Mouse (Mus musculus) ES-E14 (cell line): ENCODE data around the gene Rragd.

Source experiments
- CHD2 ChIP-seq: IDR thresholded peaks from 2 replicates; pipeline ENCODE4 v1.6.1; 2014; ENCODE audit warnings: mild to moderate bottlenecking, low read depth, low read length, inconsistent platforms
- HCFC1 ChIP-seq: IDR thresholded peaks from 2 replicates; pipeline ENCODE4 v1.6.1; 2012; ENCODE audit warnings: low read length, inconsistent platforms, borderline replicate concordance; ENCODE audit not compliant: insufficient read depth
- MAFK ChIP-seq: IDR thresholded peaks from 2 replicates; pipeline ENCODE4 v1.6.1; 2014; ENCODE audit warnings: mild to moderate bottlenecking, low read depth, low read length, inconsistent platforms; ENCODE audit not compliant: insufficient read depth
- ZC3H11A ChIP-seq: IDR thresholded peaks from 2 replicates; pipeline ENCODE4 v1.6.1; 2012; ENCODE audit warnings: low read depth, mild to moderate bottlenecking, inconsistent platforms, low read length, borderline replicate concordance
- ZNF384 ChIP-seq: IDR thresholded peaks from 2 replicates; pipeline ENCODE4 v1.6.1; 2012; ENCODE audit warnings: low read depth, low read length, inconsistent platforms

DNA sequence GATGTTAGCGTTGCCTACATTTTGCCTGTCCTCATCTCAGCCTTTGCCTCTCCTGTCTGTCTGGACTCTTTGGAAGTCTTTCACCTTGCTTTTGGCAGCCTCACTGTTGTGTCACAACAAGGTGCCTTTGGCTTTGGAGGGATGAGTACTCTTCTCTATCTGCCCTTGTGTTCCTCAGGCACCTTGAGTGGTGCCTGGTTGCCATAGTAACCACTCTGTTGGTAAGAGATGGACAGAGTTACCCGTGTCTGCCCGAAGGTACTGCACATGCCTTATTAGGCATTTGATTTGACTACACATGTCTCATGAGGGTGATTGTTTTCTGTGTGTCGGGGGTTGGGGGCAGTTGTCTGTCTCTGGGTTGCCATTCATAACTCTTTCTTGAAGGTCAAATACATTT is 29.6 kb downstream of the Rragd start:
- TF ChIP-seq CHD2 (no peak), ZNF384 (no peak), HCFC1 (no peak), ZC3H11A (no peak), MAFK (no peak)
